Mouse (Mus musculus) T-helper 2 cell (primary cell): ENCODE results near the gene Gm21969.

Experiments used
- in situ Hi-C: fragments of 300-600 bp; cut with MboI, MseI; formaldehyde crosslinking; loops from one replicate; pipeline ENCODE4 v1.15.1; 2025; ENCODE audit warnings: high pct_unique_total_duplicates

Gene Gm21969

GRCm38 (mm10) chr4:139584704-139585103, 18.3 kb upstream of the Gm21969 start:
- in situ Hi-C loops: no loop called here

- in situ Hi-C loops: no loop called here
These were observed 17.3 kb upstream of the Gm21969 start for GRCm38 (mm10) chr4:139585713-139586112.

GRCm38 (mm10) chr4:139587370-139587769, 15.6 kb upstream of the Gm21969 start:
- in situ Hi-C loops: no loop called here

- in situ Hi-C loops: no loop called here
These were observed 15.2 kb upstream of the Gm21969 start for GRCm38 (mm10) chr4:139587773-139588172.

GRCm38 (mm10) chr4:139589351-139590027, 13.5 kb upstream of the Gm21969 start:
- in situ Hi-C loops: loop anchor here (10.0 kb wide), 1 partner anchor 1335 kb away; the partner anchor contains the start of genes Kif17 and Sh2d5

GRCm38 (mm10) chr4:139590446-139590845, 12.5 kb upstream of the Gm21969 start:
- in situ Hi-C loops: loop anchor here (10.0 kb wide), 1 partner anchor 1336 kb away; the partner anchor contains the start of genes Kif17 and Sh2d5

- in situ Hi-C loops: loop anchor here (10.0 kb wide), 1 partner anchor 1338 kb away; the partner anchor contains the start of genes Kif17 and Sh2d5
These were observed 10.1 kb upstream of the Gm21969 start for GRCm38 (mm10) chr4:139592895-139593294.

GRCm38 (mm10) chr4:139593383-139593782, 9.6 kb upstream of the Gm21969 start:
- in situ Hi-C loops: loop anchor here (10.0 kb wide), 1 partner anchor 1339 kb away; the partner anchor contains the start of genes Kif17 and Sh2d5

- in situ Hi-C loops: loop anchor here (10.0 kb wide), 1 partner anchor 1339 kb away; the partner anchor contains the start of genes Kif17 and Sh2d5
These were observed 8.9 kb upstream of the Gm21969 start for GRCm38 (mm10) chr4:139594062-139594461.

- in situ Hi-C loops: loop anchor here (10.0 kb wide), 1 partner anchor 1342 kb away; the partner anchor contains the start of genes Kif17 and Sh2d5
These were observed 6.3 kb upstream of the Gm21969 start for GRCm38 (mm10) chr4:139596715-139597114.

GRCm38 (mm10) chr4:139597286-139598284, 5.4 kb upstream of the Gm21969 start:
- in situ Hi-C loops: loop anchor here (10.0 kb wide), 1 partner anchor 1343 kb away; the partner anchor contains the start of genes Kif17 and Sh2d5

GRCm38 (mm10) chr4:139598356-139598755, 4.6 kb upstream of the Gm21969 start:
- in situ Hi-C loops: loop anchor here (10.0 kb wide), 1 partner anchor 1344 kb away; the partner anchor contains the start of genes Kif17 and Sh2d5

GRCm38 (mm10) chr4:139598950-139599518, 4.0 kb upstream of the Gm21969 start:
- in situ Hi-C loops: loop anchor here (10.0 kb wide), 1 partner anchor 1344 kb away; the partner anchor contains the start of genes Kif17 and Sh2d5

- in situ Hi-C loops: no loop called here
These were observed 1.2 kb upstream of the Gm21969 start for GRCm38 (mm10) chr4:139601519-139602356.

- in situ Hi-C loops: no loop called here
These were observed 2.2 kb downstream of the Gm21969 start for GRCm38 (mm10) chr4:139605216-139605615.

GRCm38 (mm10) chr4:139606732-139607131, 3.7 kb downstream of the Gm21969 start:
- in situ Hi-C loops: no loop called here

- in situ Hi-C loops: no loop called here
These were observed 6.0 kb downstream of the Gm21969 start for GRCm38 (mm10) chr4:139608975-139609374.

GRCm38 (mm10) chr4:139610954-139611353, 8.0 kb downstream of the Gm21969 start:
- in situ Hi-C loops: loop anchor here (5.0 kb wide), 1 partner anchor 34 kb away; no protein-coding TSS in a partner anchor

- in situ Hi-C loops: loop anchor here (5.0 kb wide), 1 partner anchor 34 kb away; no protein-coding TSS in a partner anchor
These were observed 8.6 kb downstream of the Gm21969 start for GRCm38 (mm10) chr4:139611542-139611953.
